Mouse (Mus musculus): ENCODE results near the gene Gm21897.

- no peak for TF ChIP-seq POLR2A (IDR thresholded peaks at IDR 0.05; ENCODE audit: control insufficient read depth, low read depth, low read length)
- no peak for TF ChIP-seq CTCF (IDR thresholded peaks at IDR 0.05; ENCODE audit: control insufficient read depth, insufficient read depth, insufficient replicate concordance, low read depth, low read length)
Measured at GRCm38 (mm10) chr16:15354901-15355300, 37.6 kb downstream of the Gm21897 start.

All from testis, adult 2 months (tissue).